Mouse (Mus musculus): Measurements from ENCODE around the gene Kctd21. TPM values are rescaled to one million over a fixed set of nuclear protein-coding genes. Genes with fewer than 3 reads are reported as not detected.

Kctd21 gene
- polyA plus RNA-seq, 1 experiment from 2014 or later = 5.3 TPM

GRCm38 (mm10) chr7:97329676-97330075, 2.5 kb upstream of the Kctd21 start:
- H3K9ac ChIP-seq (ENCODE audit: low read length) = no peak overlapping the region
- WGBS = 79% methylated on average over 3 of the region's 3 CpGs
- ATAC-seq (ENCODE audit: insufficient read depth, low FRiP score) = no peak

DNA sequence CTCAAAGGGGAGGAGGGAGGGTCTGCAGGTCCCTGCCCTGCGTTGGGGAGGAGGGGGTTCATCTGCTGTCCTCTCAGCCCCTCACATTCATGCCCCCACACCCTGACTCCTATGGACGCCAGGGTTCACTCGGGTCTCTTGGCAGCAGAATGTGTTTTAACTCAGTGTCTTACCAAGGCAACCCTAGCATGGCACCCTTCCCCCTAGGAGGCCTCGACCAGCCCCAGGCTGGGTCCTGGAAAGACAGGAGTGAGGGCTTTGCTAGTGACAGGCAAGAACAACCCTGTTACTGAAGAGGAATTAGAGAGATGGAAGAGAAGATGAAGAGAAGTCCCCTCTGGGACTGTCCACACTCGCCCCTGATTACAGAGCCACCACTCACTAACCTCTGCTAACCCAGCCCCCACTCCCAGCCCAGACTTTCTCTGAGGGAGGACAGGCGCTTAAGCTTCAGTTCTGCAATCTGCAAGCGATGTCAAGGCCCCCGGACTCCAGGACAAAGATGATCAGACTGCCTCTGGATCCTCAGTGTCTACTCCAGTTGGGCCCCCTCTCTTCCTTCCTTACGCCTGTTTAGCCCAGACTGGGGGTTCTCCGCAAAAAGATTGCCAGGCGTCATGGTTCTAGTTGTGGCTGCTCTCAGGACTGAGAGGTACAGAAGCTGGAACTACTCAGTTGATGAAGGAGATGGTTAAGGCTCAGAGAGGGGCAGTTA, 1.0 kb upstream of the Kctd21 start:
- no peaks in the 10 kb centered on the region for H3K36me3 ChIP-seq (ENCODE audit: control insufficient read depth, insufficient read depth, low read length)
- H3K27me3 ChIP-seq (ENCODE audit: control insufficient read depth, insufficient read depth, low read length) = peaks cover 8% of the 10 kb centered on the region
- H3K4me2 ChIP-seq (ENCODE audit: low read depth, low read length) = peak overlapping the region; percentile 86
- H3K27ac ChIP-seq (ENCODE audit: low read length) = no peak overlapping the region
- 61% methylated on average over 11 of the region's 11 CpGs for WGBS
- H3K4me1 ChIP-seq (ENCODE audit: control insufficient read depth, insufficient read depth, low read length) = peaks cover 9% of the 10 kb centered on the region
- no peak for ATAC-seq (ENCODE audit: insufficient read depth, low FRiP score)
- H3K4me3 ChIP-seq (replicated peaks; ENCODE audit: low read length) = peak overlapping the region; percentile 97
- H3K9me3 ChIP-seq (replicated peaks; ENCODE audit: control insufficient read depth, low read length) = no peaks in the 10 kb centered on the region
- peak overlapping the region; percentile 87 for H3K9ac ChIP-seq (ENCODE audit: low read length)

More at GRCm38 (mm10) chr7:97329676-97330075, 2.5 kb upstream of the Kctd21 start:
- peaks cover 22% of the 10 kb centered on the region for H3K27me3 ChIP-seq (ENCODE audit: control insufficient read depth, insufficient read depth, low read length)
- no peak overlapping the region for H3K4me3 ChIP-seq (replicated peaks; ENCODE audit: low read length)
- H3K4me1 ChIP-seq (ENCODE audit: control insufficient read depth, insufficient read depth, low read length) = peaks cover 15% of the 10 kb centered on the region
- no peak overlapping the region for H3K27ac ChIP-seq (ENCODE audit: low read length)
- no peaks in the 10 kb centered on the region for H3K9me3 ChIP-seq (replicated peaks; ENCODE audit: control insufficient read depth, low read length)
- no peak overlapping the region for H3K4me2 ChIP-seq (ENCODE audit: low read depth, low read length)
- H3K36me3 ChIP-seq (ENCODE audit: control insufficient read depth, insufficient read depth, low read length) = no peaks in the 10 kb centered on the region

DNA sequence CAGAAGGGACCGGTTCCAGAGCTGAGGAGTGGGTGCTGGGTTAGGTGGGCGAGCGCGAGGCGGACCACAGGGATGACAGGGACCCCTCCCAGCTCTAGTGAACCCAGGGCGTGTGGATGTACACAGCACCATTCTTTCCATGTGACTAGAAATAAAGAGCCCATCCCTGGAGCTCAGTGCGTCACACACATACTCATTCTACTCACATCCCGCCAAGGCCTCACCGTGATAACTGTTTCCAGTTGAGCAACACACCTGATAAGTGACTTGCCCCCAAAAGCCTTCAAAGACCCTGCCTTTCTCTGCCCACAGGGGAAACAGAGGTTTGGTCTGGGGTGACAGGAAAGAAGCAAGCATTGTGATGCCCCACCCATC, 527 bp downstream of the Kctd21 start:
- H3K27ac ChIP-seq (ENCODE audit: low read length) = no peak overlapping the region
- H3K4me2 ChIP-seq (ENCODE audit: low read depth, low read length) = peak overlapping the region; percentile 81
- H3K4me1 ChIP-seq (ENCODE audit: control insufficient read depth, insufficient read depth, low read length) = peaks cover 9% of the 10 kb centered on the region
- peak overlapping the region; percentile 97 for H3K4me3 ChIP-seq (replicated peaks; ENCODE audit: low read length)
- ATAC-seq (ENCODE audit: insufficient read depth, low FRiP score) = no peak
- 4% methylated on average over 9 of the region's 9 CpGs for whole genome bisulfite sequencing
- no peaks in the 10 kb centered on the region for H3K27me3 ChIP-seq (ENCODE audit: control insufficient read depth, insufficient read depth, low read length)
- H3K36me3 ChIP-seq (ENCODE audit: control insufficient read depth, insufficient read depth, low read length) = no peaks in the 10 kb centered on the region
- H3K9ac ChIP-seq (ENCODE audit: low read length) = peak overlapping the region; percentile 87
- H3K9me3 ChIP-seq (replicated peaks; ENCODE audit: control insufficient read depth, low read length) = no peaks in the 10 kb centered on the region

DNA sequence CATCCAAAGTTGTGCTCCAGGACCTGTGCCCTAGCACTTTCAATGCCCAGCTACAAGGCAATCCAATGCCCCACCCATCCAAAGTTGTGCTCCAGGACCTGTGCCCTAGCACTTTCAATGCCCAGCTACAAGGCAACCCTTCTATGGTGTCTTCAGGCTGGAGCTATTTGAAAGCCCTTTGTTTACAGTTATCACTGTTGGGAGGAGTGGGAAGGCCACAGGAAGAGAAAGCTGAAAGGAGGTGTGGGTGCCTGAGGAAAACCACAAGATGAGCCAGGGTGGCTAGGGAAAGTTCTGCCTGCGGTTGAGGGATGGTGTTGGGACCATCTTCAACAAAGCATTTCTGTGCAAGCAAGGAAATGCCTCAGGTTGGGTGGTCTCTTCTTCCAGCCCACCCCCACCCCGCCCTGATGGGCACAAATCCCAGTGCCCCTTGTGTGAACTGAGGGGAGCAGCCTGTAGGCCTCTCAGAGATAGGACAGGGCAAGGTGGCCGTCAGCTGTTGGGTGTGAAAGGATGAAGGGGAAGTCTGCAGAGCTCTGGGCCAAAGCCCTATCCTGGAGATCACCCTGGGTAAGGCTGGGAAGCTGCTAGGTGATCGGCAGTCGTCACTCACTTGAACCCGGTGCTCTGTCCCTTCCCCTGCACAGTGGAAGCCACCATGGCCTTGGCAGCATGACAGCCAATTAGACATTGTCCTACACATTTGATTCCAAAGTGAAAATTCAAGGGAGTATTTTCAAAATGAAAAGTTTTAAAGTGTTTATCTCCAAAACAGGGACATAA, 1.2 kb downstream of the Kctd21 start:
- peaks cover 9% of the 10 kb centered on the region for H3K4me1 ChIP-seq (ENCODE audit: control insufficient read depth, insufficient read depth, low read length)
- H3K4me3 ChIP-seq (replicated peaks; ENCODE audit: low read length) = peak overlapping the region; percentile 97
- no peaks in the 10 kb centered on the region for H3K27me3 ChIP-seq (ENCODE audit: control insufficient read depth, insufficient read depth, low read length)
- H3K4me2 ChIP-seq (ENCODE audit: low read depth, low read length) = peak overlapping the region; percentile 81
- no peak for ATAC-seq (ENCODE audit: insufficient read depth, low FRiP score)
- H3K27ac ChIP-seq (ENCODE audit: low read length) = no peak overlapping the region
- no peak overlapping the region; the same call in 1 of the 2 replicates for H3K9ac ChIP-seq (ENCODE audit: low read length)
- no peaks in the 10 kb centered on the region for H3K9me3 ChIP-seq (replicated peaks; ENCODE audit: control insufficient read depth, low read length)
- H3K36me3 ChIP-seq (ENCODE audit: control insufficient read depth, insufficient read depth, low read length) = no peaks in the 10 kb centered on the region
- 81% methylated on average over 6 of the region's 6 CpGs for WGBS

- no peaks in the 10 kb centered on the region for H3K36me3 ChIP-seq (ENCODE audit: control insufficient read depth, insufficient read depth, low read length)
- H3K4me1 ChIP-seq (ENCODE audit: control insufficient read depth, insufficient read depth, low read length) = peaks cover 9% of the 10 kb centered on the region
- H3K27me3 ChIP-seq (ENCODE audit: control insufficient read depth, insufficient read depth, low read length) = no peaks in the 10 kb centered on the region
- no peak overlapping the region for H3K27ac ChIP-seq (ENCODE audit: low read length)
- H3K4me2 ChIP-seq (ENCODE audit: low read depth, low read length) = no peak overlapping the region
- 85% methylated on average over 2 of the region's 2 CpGs for WGBS
- no peak overlapping the region for H3K9ac ChIP-seq (ENCODE audit: low read length)
- no peak for ATAC-seq (ENCODE audit: insufficient read depth, low FRiP score)
- no peak overlapping the region for H3K4me3 ChIP-seq (replicated peaks; ENCODE audit: low read length)
- H3K9me3 ChIP-seq (replicated peaks; ENCODE audit: control insufficient read depth, low read length) = no peaks in the 10 kb centered on the region
Measured at GRCm38 (mm10) chr7:97334406-97334805, 2.3 kb downstream of the Kctd21 start.

DNA sequence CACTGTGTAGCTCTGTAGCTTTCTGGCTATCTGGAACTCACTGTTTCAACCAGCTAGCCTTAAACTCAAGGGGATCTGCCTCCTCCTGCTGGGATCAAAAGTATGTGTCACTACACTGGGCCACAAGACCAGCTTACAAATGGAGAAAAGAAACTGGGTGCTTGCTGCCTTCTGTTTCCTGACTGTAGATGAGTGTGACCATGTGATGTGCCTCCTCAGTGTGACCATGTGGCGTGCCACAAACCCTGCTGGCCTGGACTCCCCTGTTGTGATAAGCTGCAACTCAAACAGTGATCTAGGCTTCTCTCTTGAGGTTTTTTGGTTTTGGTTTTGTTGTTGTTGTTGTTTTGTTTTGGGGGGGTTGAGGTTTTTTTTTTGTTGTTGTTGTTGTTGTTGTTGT, 4.6 kb downstream of the Kctd21 start:
- no peak overlapping the region for H3K27ac ChIP-seq (ENCODE audit: low read length)
- peaks cover 9% of the 10 kb centered on the region for H3K4me1 ChIP-seq (ENCODE audit: control insufficient read depth, insufficient read depth, low read length)
- ATAC-seq (ENCODE audit: insufficient read depth, low FRiP score) = no peak
- no peaks in the 10 kb centered on the region for H3K9me3 ChIP-seq (replicated peaks; ENCODE audit: control insufficient read depth, low read length)
- no peak overlapping the region for H3K4me3 ChIP-seq (replicated peaks; ENCODE audit: low read length)
- H3K9ac ChIP-seq (ENCODE audit: low read length) = no peak overlapping the region
- no peaks in the 10 kb centered on the region for H3K27me3 ChIP-seq (ENCODE audit: control insufficient read depth, insufficient read depth, low read length)
- H3K4me2 ChIP-seq (ENCODE audit: low read depth, low read length) = no peak overlapping the region
- 94% methylated on average over 1 of the region's 1 CpGs for WGBS
- no peaks in the 10 kb centered on the region for H3K36me3 ChIP-seq (ENCODE audit: control insufficient read depth, insufficient read depth, low read length)

DNA sequence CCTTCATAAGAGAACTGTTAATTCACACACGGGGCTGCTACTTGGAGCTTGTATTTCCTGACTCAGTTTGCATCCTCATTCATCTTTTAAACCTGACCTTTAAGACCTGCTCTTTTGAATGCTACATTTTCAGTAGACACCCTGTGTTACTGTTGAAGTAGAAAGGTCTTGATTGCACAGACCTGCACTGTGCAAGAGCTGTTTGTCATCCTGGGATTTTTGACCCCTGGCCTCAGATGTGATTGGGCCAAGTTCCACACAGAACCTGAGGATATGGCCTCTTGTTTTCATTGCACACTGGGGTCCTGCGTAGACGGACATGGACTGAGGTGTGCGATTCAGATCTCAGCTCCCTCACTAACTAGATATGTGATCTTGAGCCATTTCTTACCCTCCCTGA, 6.5 kb downstream of the Kctd21 start:
- H3K9me3 ChIP-seq (replicated peaks; ENCODE audit: control insufficient read depth, low read length) = no peaks in the 10 kb centered on the region
- H3K36me3 ChIP-seq (ENCODE audit: control insufficient read depth, insufficient read depth, low read length) = no peaks in the 10 kb centered on the region
- no peak for ATAC-seq (ENCODE audit: insufficient read depth, low FRiP score)
- H3K4me1 ChIP-seq (ENCODE audit: control insufficient read depth, insufficient read depth, low read length) = peaks cover 5% of the 10 kb centered on the region; the same call in 1 of the 2 replicates
- WGBS = 66% methylated on average over 4 of the region's 4 CpGs
- no peaks in the 10 kb centered on the region for H3K27me3 ChIP-seq (ENCODE audit: control insufficient read depth, insufficient read depth, low read length)
- no peak overlapping the region for H3K4me2 ChIP-seq (ENCODE audit: low read depth, low read length)
- no peak overlapping the region for H3K9ac ChIP-seq (ENCODE audit: low read length)
- peak overlapping the region; percentile 0; the same call in 1 of the 2 replicates for H3K27ac ChIP-seq (ENCODE audit: low read length)
- H3K4me3 ChIP-seq (replicated peaks; ENCODE audit: low read length) = no peak overlapping the region

DNA sequence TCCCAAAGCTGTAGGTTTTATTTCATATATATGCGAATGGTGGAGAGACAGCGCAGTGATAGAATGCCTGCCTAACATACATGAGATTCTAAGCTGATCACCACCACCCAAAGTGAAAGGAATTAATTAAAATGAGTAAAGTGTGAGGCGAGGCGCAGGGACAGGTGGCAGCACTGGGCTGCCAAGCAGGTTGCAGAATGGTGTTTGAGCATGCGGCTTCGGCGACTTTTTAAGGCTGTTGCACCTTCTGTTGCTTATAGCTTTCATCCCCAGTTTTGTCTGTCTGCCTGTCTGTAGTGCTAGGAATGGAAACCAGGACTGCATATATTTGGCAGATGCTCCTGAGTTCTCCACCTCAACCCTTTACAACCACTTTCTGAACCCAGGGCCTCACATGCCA, 7.5 kb downstream of the Kctd21 start:
- no peak overlapping the region for H3K27ac ChIP-seq (ENCODE audit: low read length)
- WGBS = 91% methylated on average over 7 of the region's 7 CpGs
- ATAC-seq (ENCODE audit: insufficient read depth, low FRiP score) = no peak

More for the DNA sequence above, 7.5 kb downstream of the Kctd21 start:
- Histone ChIP-seq H3K9me3 (replicated peaks; ENCODE audit: control insufficient read depth, low read length) (no peaks in the 10 kb centered on the region), H3K27me3 (ENCODE audit: control insufficient read depth, insufficient read depth, low read length) (no peaks in the 10 kb centered on the region), H3K4me1 (ENCODE audit: control insufficient read depth, insufficient read depth, low read length) (peaks cover 5% of the 10 kb centered on the region; the same call in 1 of the 2 replicates), H3K4me3 (replicated peaks; ENCODE audit: low read length) (no peak overlapping the region), H3K4me2 (ENCODE audit: low read depth, low read length) (no peak overlapping the region), H3K36me3 (ENCODE audit: control insufficient read depth, insufficient read depth, low read length) (no peaks in the 10 kb centered on the region), H3K9ac (ENCODE audit: low read length) (no peak overlapping the region)
